Mouse (Mus musculus) lung, postnatal 0 days (tissue): ENCODE results near the gene Tep1.

ENCODE experiments used
- CTCF ChIP-seq: IDR thresholded peaks from 2 replicates; pipeline ENCODE4 v1.5.1; 2016; ENCODE audit warnings: antibody characterized with exemption, mild to moderate bottlenecking
- EP300 ChIP-seq: IDR thresholded peaks from 2 replicates; pipeline ENCODE4 v1.6.1; 2016; ENCODE audit warnings: antibody characterized with exemption, mild to moderate bottlenecking, control low read depth

- TF ChIP-seq CTCF (no peak), EP300 (no peak)
Measured at GRCm38 (mm10) chr14:50892091-50892490, 21.7 kb upstream of the Tep1 start.
